Mouse (Mus musculus) NIH3T3 (cell line): ENCODE measurements around the gene Castor1.
"Not testable (repeated sequence)": the region's sequence is repeated elsewhere in the genome, so short reads cannot be mapped to it uniquely, and the experiment has no call there.

Experiments used
- DNase-seq: peaks from one replicate; pipeline ENCODE4 v3.0.0-alpha.2; 2012; ENCODE audit warnings: low read depth

Castor1 gene

DNA sequence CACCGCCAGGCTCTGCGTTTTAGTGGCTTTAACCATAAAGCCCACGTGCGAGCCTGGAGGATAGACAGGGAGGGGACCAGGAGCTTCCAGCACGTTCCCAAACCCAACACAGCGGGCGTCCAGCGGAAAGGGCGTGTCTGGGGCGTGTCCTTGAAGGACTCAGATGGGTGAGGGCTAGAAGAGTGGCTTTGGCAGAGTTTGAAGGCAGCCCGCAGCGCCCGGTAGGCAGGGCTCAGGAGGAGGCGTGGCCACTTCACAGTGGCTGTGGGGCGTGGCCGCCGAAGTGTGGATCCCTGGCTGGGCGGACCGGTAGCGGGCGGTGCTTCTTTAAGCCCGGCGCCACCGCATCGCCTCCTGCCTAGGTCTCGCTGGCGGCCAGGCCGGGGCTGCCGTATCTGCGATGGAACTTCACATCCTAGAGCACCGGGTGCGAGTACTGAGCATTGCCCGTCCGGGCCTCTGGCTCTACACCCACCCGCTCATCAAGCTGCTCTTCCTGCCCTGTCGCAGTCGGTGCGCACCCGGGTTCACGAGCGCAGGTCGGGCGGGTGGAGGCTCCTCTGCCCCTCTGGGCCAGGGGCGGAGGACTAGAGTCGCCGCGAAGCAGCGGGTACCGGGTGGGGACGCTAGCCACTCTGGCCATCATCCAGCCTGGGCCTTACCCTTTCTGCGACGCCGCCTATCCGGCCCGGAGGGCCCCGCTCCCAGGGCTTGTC is at the start of gene Castor1:
TSS of gene Castor1 (plus strand) at position 312 of the 716 bp plus-strand sequence.
- DNase-seq = peak; percentile 84

DNA sequence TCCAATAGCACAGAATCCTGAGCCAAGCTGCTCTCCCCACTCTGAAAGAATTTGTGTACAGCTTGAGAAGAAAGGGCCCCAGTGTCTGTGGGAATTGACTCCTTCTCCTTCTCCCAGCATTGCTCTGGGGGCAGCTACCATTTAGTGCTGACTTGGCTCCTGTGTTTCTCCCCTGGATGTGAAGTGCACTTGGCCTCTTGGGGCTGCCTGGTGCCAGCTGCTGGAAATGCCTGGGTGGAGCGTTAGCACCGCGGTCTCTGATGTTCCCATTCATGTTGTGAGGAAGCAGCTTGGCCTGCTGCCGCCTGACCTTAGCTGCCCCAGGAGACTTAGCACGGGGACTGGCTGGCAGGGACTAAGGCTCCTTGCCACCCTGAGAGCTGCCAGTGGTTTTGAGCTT is 43.4 kb upstream of the Castor1 start:
- no peak for DNase-seq

- no peak for DNase-seq
Observed at GRCm38 (mm10) chr11:4177716-4178115, 40.3 kb upstream of the Castor1 start.

DNA sequence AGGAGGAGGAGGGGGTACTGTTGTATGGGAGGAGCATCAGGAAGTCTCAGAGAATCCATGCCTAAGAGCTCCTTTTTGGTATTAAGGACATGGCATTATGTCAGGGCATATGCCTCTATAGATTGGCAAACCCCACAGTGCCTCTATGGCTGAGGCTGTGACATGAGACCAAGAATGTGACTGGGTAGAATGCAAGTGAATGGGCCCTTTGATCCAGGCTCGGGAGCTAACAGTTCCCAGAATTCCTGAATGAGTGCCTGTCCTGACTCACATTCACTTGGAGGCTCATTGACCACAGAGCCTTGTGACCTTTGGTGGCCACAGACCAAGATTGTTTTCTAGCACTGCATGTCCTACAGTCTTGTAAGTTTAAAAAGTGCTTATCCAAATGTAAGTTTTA is 36.0 kb upstream of the Castor1 start:
- peak; percentile 55 for DNase-seq

GRCm38 (mm10) chr11:4183511-4183910 is 34.5 kb upstream of the Castor1 start:
- DNase-seq = peak; percentile 74

GRCm38 (mm10) chr11:4184251-4184952 is 33.6 kb upstream of the Castor1 start:
- peak; percentile 77 for DNase-seq

- not testable (repeated sequence) for DNase-seq
Observed at GRCm38 (mm10) chr11:4185480-4185879, 32.5 kb upstream of the Castor1 start.

DNA sequence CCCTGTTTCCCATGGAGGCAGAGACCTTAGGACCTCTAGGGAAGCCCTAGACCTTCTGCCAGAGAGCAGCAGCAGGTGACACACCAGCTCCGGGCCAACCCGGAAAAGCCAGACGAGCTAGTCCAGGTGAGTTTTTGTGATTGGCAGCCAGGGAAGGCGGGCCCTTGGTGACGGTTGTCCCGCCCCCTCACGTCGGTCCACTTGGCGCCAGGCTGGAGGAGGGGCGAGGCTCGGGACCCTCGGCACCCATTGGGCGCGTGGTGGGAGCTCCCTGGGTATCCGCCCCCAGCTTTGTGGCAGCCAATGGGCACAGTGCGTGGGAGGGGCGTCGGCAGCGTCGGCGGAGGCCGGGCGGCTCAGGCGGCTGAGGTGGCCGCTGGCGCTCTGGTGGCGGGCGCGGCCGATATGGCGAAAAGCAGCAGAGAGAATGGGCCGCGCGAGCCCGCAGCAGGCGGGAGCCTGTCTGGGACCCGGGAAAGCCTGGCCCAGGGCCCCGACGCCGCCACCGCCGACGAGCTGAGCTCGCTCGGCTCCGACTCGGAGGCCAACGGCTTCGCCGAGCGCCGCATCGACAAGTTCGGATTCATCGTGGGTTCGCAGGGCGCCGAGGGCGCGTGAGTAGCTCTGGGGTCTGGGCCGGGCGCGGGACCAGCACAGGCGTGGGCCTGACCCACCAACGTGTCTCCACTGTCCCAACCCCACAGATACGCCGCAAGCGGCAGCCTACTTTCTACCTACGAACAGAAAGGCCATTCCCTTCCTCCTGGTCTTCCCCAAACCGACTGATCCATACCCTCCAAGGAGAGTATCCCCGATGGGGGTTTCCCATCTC is 31.3 kb upstream of the Castor1 start, which contains the start of gene Tbc1d10a:
TSS of gene Tbc1d10a (plus strand) at position 304 of the 832 bp plus-strand sequence.
- peak; percentile 98 for DNase-seq

- DNase-seq = no peak
Observed at GRCm38 (mm10) chr11:4187318-4187700, 30.7 kb upstream of the Castor1 start.

DNA sequence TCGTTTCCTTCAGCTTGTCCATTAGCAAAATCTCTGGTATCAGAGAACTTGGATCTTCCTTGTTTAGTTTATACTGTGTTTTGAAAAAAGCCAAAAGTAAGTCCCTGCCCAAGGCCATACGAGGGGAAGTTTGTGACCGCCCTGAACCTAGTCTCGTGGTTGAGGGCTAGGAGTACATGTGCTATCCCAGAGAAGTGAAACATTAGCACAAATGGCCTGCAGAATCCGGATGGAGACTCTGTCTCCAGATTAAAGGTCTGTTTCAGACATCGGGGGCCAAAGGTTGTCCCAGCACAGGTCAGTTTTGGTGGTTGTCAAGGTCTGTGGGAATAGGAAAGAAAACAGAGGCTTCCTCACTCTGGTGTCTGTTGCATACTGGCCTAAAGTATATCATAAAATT is 28.8 kb upstream of the Castor1 start:
- no peak for DNase-seq

GRCm38 (mm10) chr11:4190677-4191076 is 27.3 kb upstream of the Castor1 start:
- DNase-seq = peak; percentile 81

- peak; percentile 32 for DNase-seq
Observed at GRCm38 (mm10) chr11:4192757-4193156, 25.3 kb upstream of the Castor1 start.

- no peak for DNase-seq
Observed at GRCm38 (mm10) chr11:4193420-4193819, 24.6 kb upstream of the Castor1 start.

DNA sequence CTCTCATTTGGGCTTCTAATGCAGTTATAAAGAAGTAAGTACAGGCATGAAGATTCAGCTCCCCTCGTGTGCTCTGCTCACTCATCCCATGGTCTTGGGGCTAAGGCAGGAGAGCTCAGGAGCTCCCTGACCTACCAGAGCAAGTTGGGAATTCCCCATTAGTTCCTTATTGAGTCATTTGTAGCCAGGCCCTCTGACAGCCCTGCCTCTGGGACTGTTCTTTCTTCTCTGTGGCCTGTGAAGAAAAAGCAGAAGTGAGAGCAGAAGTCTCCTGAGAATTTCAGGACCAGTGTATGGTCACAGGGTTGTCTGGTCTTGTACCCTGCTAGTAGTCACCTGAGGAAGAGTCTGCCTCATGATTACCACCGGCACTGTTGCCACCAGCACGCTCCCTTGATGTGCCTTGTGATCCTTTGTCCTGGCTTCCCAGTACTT is 22.4 kb upstream of the Castor1 start:
- peak; percentile 49 for DNase-seq

DNA sequence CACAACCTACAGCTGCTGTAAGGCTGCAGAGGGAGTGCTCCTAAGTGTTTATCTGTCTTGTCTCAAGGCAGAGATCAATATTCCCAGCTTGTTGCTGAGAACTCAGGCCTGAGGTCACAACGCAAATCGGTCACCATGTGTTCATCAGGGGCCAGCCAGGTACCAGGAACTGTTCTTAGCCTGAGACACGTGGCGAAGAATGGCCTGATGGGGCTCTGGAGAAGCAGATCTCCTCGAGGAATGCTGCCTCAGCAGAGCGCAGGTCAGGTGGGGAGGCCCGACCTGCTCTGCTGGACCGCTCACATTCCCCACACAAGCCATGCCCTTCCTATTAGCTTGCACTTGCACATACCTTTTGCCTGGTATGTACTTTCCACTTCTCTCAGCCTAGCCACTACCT is 21.4 kb upstream of the Castor1 start:
- DNase-seq = no peak

- peak; percentile 85 for DNase-seq
Observed at GRCm38 (mm10) chr11:4197691-4198090, 20.3 kb upstream of the Castor1 start.

DNA sequence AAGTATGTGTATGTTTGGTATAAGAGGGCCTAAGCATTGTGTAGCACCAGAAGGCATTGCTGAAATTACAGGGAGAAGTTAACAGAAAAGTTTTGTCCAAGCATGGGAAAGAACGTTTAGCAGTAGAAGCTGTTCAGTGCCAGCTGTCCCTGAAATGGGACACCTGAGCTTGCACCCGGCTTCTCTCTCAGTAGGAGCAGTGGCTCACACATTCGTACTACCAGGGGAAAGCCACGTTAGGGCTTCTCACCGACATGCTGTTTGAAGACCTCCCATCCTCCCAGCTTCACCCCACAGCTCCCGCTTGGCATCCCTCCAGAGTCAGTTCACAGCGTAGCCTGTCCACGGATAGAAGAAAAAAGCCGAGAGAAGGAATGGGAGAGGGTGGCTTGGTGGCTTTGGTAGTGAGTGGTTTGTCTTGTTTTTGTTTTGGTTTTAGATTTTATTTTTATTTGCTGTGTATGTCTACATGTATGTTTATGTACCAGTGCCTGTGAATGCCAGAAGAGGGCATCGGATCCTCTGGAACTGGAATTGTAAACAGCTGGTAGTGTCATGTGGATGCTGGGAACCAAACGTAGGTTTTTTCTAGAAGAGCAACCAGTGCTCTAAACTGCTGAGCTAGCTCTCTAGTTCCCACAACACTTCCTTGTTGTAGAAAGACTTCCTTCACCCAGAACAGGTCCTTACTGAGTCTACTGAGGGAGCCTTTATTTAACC is 15.9 kb upstream of the Castor1 start:
- DNase-seq = no peak

- no peak for DNase-seq
Observed at GRCm38 (mm10) chr11:4202995-4203704, 14.9 kb upstream of the Castor1 start.

- peak; percentile 31 for DNase-seq
Observed at GRCm38 (mm10) chr11:4203705-4204074, 14.3 kb upstream of the Castor1 start.

DNA sequence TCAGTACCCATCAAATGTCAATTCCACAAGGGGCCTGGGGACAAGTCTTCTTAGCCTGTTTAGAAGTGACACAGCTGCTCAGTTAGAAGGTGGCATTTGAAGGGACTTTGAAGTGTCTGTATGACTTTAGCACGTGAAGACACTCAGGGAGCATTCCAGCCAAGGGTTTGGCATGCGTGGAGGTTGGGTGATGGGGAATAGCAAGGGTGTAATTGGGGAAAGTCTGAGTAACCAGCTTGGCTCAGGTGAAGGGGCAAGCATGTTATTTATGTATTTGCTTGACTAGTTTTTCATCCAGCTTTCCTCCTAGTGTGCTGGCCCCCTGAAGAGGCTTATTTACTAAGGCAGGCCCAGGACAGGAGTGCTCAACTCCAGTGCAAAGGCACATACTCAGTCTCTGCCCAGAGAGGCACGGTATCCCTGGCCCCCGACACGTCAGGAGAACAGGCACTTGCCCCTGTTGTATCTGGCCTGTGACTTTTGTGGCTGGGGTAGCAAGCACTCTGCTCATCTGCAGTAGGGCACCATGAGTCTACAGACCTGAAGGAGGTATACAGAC is 12.8 kb upstream of the Castor1 start:
- peak; percentile 71 for DNase-seq

DNA sequence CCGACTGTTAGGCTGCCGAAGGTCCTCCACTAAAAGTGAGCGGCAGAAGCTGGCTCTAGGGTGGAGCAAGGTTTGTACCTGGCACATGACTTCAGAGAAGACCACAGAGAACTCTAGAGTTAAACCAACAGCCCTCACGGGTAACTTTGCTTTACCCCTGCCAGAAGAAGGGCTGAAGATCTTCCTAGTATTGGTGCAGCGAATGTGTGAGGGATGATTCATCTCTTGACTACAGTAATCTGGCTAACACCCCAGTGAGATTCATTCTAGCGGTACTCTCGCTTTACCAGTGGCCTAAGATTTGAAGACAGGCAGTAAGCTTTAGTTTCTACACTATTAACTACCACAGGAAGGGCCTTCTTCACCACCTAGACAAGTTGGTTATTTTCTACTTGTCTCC is 12.1 kb upstream of the Castor1 start:
- peak; percentile 82 for DNase-seq
